Mouse (Mus musculus) kidney, embryonic 15.5 days (tissue): ENCODE data around the gene Adck2. TPM values are rescaled to one million over a fixed set of nuclear protein-coding genes. Genes with fewer than 3 reads are reported as not detected.
A peak's percentile ranks its signal among the peaks of the same experiment; 100 is the strongest.

Experiments
- ATAC-seq: fragments of 200-750 bp; cut with Nextera tagmentation; replicated peaks from 2 replicates; pipeline ENCODE4 v1.8.0; 2017; ENCODE audit warnings: moderate TSS enrichment; ENCODE audit not compliant: low FRiP score
- H3K27ac ChIP-seq: fragments of 300-500 bp; sonication (generic); 2 replicates; pipeline ENCODE4 v1.5.1; 2015; ENCODE audit warnings: mild to moderate bottlenecking, inconsistent platforms
- H3K27me3 ChIP-seq: fragments of 300-500 bp; sonication (generic); 2 replicates; pipeline ENCODE4 v1.6.1; 2015; ENCODE audit warnings: inconsistent platforms
- H3K36me3 ChIP-seq: fragments of 300-500 bp; sonication (generic); 2 replicates; pipeline ENCODE4 v1.6.1; 2015; ENCODE audit warnings: inconsistent platforms
- H3K4me1 ChIP-seq: fragments of 300-500 bp; sonication (generic); 2 replicates; pipeline ENCODE4 v1.6.1; 2015; ENCODE audit warnings: inconsistent platforms
- H3K4me2 ChIP-seq: fragments of 300-500 bp; sonication (generic); 2 replicates; pipeline ENCODE4 v1.6.1; 2015; ENCODE audit warnings: moderate library complexity, mild to moderate bottlenecking, inconsistent platforms
- H3K4me3 ChIP-seq: fragments of 300-500 bp; sonication (generic); replicated peaks from 2 replicates; pipeline ENCODE4 v1.5.1; 2015; ENCODE audit warnings: mild to moderate bottlenecking, inconsistent platforms
- H3K9ac ChIP-seq: fragments of 300-500 bp; sonication (generic); 2 replicates; pipeline ENCODE4 v1.6.1; 2015; ENCODE audit warnings: mild to moderate bottlenecking, inconsistent platforms
- H3K9me3 ChIP-seq: fragments of 300-500 bp; sonication (generic); replicated peaks from 2 replicates; pipeline ENCODE4 v1.6.1; 2016; ENCODE audit warnings: inconsistent platforms
- WGBS: fragments of 180-500 bp; shearing (Covaris S2); methylation state at CpG from one replicate; pipeline ENCODE4 v1.1.7; 2015; ENCODE audit warnings: mixed read lengths; 5-methylcytosine and 5-hydroxymethylcytosine counted together
- polyA plus RNA-seq: library from polyadenylated mRNA; unstranded; fragments of >200 nt; fragmentation: Nextera tagmentation; extraction: Ambion mirVana; gene quantifications from 2 replicates; pipeline ENCODE4 v1.2.1, GENCODE M21; 2015

The Adck2 gene
- 27.4 TPM in 2 replicates for polyA plus RNA-seq

DNA sequence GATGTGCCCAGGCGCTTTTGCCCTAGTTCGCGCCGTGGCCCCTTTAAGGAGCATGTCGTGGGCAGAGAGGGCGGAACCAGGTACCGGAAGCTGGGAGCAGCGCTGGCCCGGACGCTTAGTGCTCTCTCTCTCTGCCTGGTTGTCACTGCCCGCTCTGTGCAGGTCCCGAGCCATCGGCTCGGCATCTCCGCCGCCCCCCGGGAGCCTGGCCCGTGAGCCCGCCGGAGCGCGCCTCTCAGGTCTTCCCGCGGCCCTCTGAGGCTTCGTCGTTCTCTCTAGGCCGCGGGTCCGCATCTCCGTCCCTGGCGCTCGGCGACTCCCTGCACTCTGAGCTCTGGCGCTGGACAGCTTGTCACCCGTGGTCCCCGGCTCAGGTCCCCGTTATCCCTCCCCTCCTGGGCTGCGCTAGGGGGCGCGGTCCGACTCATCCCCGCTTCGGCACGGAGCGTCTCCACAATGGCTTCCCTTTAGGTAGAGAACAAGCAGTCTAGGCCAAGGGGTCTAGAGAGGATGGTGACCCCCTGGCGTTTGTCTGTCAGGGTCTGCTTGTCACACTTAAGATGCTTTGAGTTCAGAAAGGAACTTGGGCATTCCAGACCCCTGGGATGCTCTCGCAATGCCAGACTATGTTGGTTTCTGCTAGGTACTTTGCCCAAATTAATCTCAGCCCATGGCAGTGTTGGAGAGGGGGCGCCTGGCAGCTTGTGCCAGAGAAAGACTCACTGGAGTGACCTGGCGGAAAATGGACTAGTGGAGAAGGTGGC lies at the start of gene Adck2:
Gene Adck2, plus strand, starts transcription at position 83 of the 764 bp plus-strand sequence.
- Histone ChIP-seq H3K36me3 (peaks cover 21% of the 10 kb centered on the region), H3K4me1 (peaks cover 14% of the 10 kb centered on the region), H3K9me3 (no peaks in the 10 kb centered on the region), H3K4me3 (peak within 1 kb of the TSS; percentile 83), H3K4me2 (peak within 1 kb of the TSS; percentile 79), H3K27me3 (no peaks in the 10 kb centered on the region), H3K27ac (peak within 1 kb of the TSS; percentile 95), H3K9ac (peak within 1 kb of the TSS; percentile 77)
- under 1% methylated on average over 49 of the region's 49 CpGs for WGBS
- peak; percentile 94 for ATAC-seq

- Histone ChIP-seq H3K4me3 (no peak overlapping the region), H3K27ac (no peak overlapping the region), H3K9me3 (no peaks in the 10 kb centered on the region), H3K36me3 (peaks cover 21% of the 10 kb centered on the region), H3K27me3 (no peaks in the 10 kb centered on the region), H3K9ac (no peak overlapping the region), H3K4me1 (peaks cover 21% of the 10 kb centered on the region), H3K4me2 (no peak overlapping the region)
- ATAC-seq: no peak
- 69% methylated on average over 9 of the region's 10 CpGs for WGBS
Measured at GRCm38 (mm10) chr6:39526797-39527196, 46.9 kb upstream of the Adck2 start.

DNA sequence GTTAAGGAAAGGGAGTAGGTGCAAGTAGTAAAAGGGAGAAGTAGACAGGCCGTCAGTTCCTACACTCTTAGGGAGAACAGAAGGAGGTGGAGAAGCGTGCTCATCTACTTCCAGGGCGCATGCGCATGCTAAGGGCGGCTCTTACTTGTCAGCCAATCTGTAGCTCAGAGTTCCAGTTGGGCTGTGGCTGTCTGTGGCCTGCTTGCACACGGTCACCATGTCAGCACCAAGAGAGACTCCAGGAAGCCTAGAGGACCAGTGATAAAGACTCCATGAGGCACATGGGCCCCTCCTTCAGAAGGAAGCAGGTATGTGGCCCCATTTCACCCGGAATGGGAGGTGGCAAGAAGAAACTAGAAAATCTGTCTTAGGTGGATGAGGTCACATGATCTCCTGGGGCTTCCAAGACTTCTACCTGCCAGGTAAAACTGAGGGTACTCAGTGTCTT lies 46.3 kb upstream of the Adck2 start:
- WGBS: 83% methylated on average over 7 of the region's 7 CpGs
- Histone ChIP-seq H3K36me3 (peaks cover 16% of the 10 kb centered on the region), H3K4me2 (no peak overlapping the region), H3K27me3 (no peaks in the 10 kb centered on the region), H3K27ac (no peak overlapping the region), H3K4me1 (peaks cover 21% of the 10 kb centered on the region), H3K4me3 (no peak overlapping the region), H3K9ac (no peak overlapping the region), H3K9me3 (no peaks in the 10 kb centered on the region)
- no peak for ATAC-seq

- H3K4me3 ChIP-seq: no peak overlapping the region
- H3K9ac ChIP-seq: no peak overlapping the region
Measured at GRCm38 (mm10) chr6:39527811-39528210, 45.9 kb upstream of the Adck2 start.

GRCm38 (mm10) chr6:39528671-39529535 lies 44.8 kb upstream of the Adck2 start:
- ATAC-seq: peak; percentile 78
- H3K9me3 ChIP-seq: no peaks in the 10 kb centered on the region
- 38% methylated on average over 12 of the region's 12 CpGs for WGBS
- no peaks in the 10 kb centered on the region for H3K27me3 ChIP-seq
- H3K9ac ChIP-seq: no peak overlapping the region
- H3K4me3 ChIP-seq: no peak overlapping the region
- no peak overlapping the region for H3K4me2 ChIP-seq
- peak overlapping the region; percentile 63 for H3K27ac ChIP-seq
- peaks cover 9% of the 10 kb centered on the region for H3K36me3 ChIP-seq
- peaks cover 21% of the 10 kb centered on the region for H3K4me1 ChIP-seq

More at GRCm38 (mm10) chr6:39527811-39528210, 45.9 kb upstream of the Adck2 start:
- H3K4me1 ChIP-seq: peaks cover 21% of the 10 kb centered on the region
- peaks cover 12% of the 10 kb centered on the region for H3K36me3 ChIP-seq
- H3K27ac ChIP-seq: no peak overlapping the region
- no peaks in the 10 kb centered on the region for H3K27me3 ChIP-seq
- H3K4me2 ChIP-seq: no peak overlapping the region
- no peaks in the 10 kb centered on the region for H3K9me3 ChIP-seq
- no peak for ATAC-seq
- WGBS: 65% methylated on average over 4 of the region's 4 CpGs

DNA sequence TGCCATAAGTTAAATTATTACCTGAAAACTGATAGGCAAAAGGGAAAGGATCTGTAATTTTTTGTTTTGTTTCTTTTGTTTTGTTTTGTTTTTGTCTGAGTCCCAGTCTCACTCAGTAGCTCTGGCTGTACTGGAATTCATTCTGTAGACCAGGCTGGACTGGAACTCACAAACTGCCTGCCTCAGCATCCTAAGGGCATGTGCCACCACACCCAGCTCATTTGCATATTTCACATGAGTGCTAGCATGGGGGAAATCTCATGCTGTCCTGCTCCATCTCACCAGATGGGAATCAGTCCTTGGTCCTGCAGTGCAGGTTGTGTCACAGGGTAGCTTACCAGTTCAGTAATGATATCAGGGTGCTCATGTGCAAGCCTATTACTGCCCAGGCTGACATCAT lies 38.7 kb upstream of the Adck2 start:
- peaks cover 23% of the 10 kb centered on the region for H3K4me1 ChIP-seq
- no peaks in the 10 kb centered on the region for H3K27me3 ChIP-seq
- no peak for ATAC-seq
- no peak overlapping the region for H3K4me3 ChIP-seq
- no peak overlapping the region for H3K27ac ChIP-seq
- H3K36me3 ChIP-seq: peaks cover 9% of the 10 kb centered on the region
- H3K9ac ChIP-seq: no peak overlapping the region
- H3K4me2 ChIP-seq: no peak overlapping the region
- H3K9me3 ChIP-seq: no peaks in the 10 kb centered on the region

DNA sequence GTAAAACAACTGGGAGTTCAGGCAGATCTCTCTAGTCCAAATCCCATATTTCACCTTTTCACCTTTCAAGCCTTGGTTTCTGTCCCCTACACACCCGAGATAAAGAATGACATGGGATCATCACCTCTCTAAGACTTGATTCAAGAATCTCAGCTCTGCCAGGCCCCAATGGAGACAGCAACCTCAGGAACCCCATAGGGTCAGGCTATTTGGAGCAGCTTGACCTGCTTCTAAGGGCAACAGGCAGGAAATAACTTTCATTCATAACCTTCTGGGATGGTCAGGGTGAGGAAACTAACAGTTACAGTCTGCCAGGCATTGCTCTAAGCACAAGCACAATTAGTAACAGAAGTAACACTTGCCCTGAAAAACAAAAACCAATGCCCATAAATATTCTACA lies 37.1 kb upstream of the Adck2 start:
- no peaks in the 10 kb centered on the region for H3K27me3 ChIP-seq
- peaks cover 9% of the 10 kb centered on the region for H3K36me3 ChIP-seq
- 40% methylated on average over 1 of the region's 1 CpGs for WGBS
- H3K4me3 ChIP-seq: no peak overlapping the region
- H3K27ac ChIP-seq: no peak overlapping the region
- H3K4me1 ChIP-seq: peaks cover 36% of the 10 kb centered on the region
- no peak for ATAC-seq
- H3K4me2 ChIP-seq: no peak overlapping the region
- H3K9me3 ChIP-seq: no peaks in the 10 kb centered on the region
- no peak overlapping the region for H3K9ac ChIP-seq

DNA sequence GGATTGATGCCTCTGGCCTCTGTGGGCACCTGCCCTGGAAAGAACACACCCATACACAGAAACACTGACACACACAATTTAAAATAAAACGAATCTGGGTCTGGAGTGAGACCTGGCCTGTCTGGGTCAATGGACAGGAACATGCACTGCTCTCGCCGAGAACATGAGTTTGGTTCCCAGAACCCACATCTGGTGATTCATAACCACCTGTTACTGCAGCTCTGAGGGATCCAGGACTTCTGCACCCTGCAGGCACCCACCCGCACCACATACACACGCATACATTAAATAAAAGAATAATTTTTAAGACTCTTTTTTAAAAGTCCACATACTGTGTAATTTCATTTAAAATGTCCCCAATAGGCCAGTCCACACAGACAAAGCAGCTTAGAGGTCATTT lies 36.4 kb upstream of the Adck2 start:
- no peaks in the 10 kb centered on the region for H3K9me3 ChIP-seq
- no peak for ATAC-seq
- H3K36me3 ChIP-seq: peaks cover 9% of the 10 kb centered on the region
- 92% methylated on average over 5 of the region's 5 CpGs for WGBS
- H3K27me3 ChIP-seq: no peaks in the 10 kb centered on the region
- peaks cover 39% of the 10 kb centered on the region for H3K4me1 ChIP-seq
- no peak overlapping the region for H3K4me3 ChIP-seq
- no peak overlapping the region for H3K9ac ChIP-seq
- no peak overlapping the region for H3K27ac ChIP-seq
- no peak overlapping the region for H3K4me2 ChIP-seq

- H3K27ac ChIP-seq: peak overlapping the region; percentile 87
- H3K36me3 ChIP-seq: peaks cover 9% of the 10 kb centered on the region
- no peaks in the 10 kb centered on the region for H3K9me3 ChIP-seq
- H3K27me3 ChIP-seq: no peaks in the 10 kb centered on the region
- no peak overlapping the region for H3K9ac ChIP-seq
- peaks cover 48% of the 10 kb centered on the region for H3K4me1 ChIP-seq
- H3K4me2 ChIP-seq: no peak overlapping the region
- no peak overlapping the region for H3K4me3 ChIP-seq
- WGBS: 44% methylated on average over 8 of the region's 8 CpGs
- ATAC-seq: no peak
Measured at GRCm38 (mm10) chr6:39538227-39538626, 35.4 kb upstream of the Adck2 start.

- H3K36me3 ChIP-seq: no peaks in the 10 kb centered on the region
- H3K9ac ChIP-seq: no peak overlapping the region
- peak overlapping the region; percentile 42 for H3K4me2 ChIP-seq
- ATAC-seq: peak; percentile 48
- no peaks in the 10 kb centered on the region for H3K9me3 ChIP-seq
- H3K4me3 ChIP-seq: no peak overlapping the region
- 6% methylated on average over 7 of the region's 7 CpGs for WGBS
- H3K4me1 ChIP-seq: peaks cover 63% of the 10 kb centered on the region
- H3K27me3 ChIP-seq: no peaks in the 10 kb centered on the region
- peak overlapping the region; percentile 87 for H3K27ac ChIP-seq
Measured at GRCm38 (mm10) chr6:39539679-39540155, 34.0 kb upstream of the Adck2 start.

GRCm38 (mm10) chr6:39540563-39540962 lies 33.1 kb upstream of the Adck2 start:
- Histone ChIP-seq H3K4me3 (no peak overlapping the region), H3K9me3 (no peaks in the 10 kb centered on the region), H3K4me2 (peak overlapping the region; percentile 42), H3K36me3 (no peaks in the 10 kb centered on the region), H3K9ac (no peak overlapping the region), H3K27ac (peak overlapping the region; percentile 87), H3K4me1 (peaks cover 69% of the 10 kb centered on the region), H3K27me3 (no peaks in the 10 kb centered on the region)
- 50% methylated on average over 2 of the region's 2 CpGs for WGBS
- ATAC-seq: no peak
